Mouse (Mus musculus): Measurements from ENCODE around the gene Slc10a7. TPM values are rescaled to one million over a fixed set of nuclear protein-coding genes. Genes with fewer than 3 reads are reported as not detected.
"Not testable (repeated sequence)": the region's sequence is repeated elsewhere in the genome, so short reads cannot be mapped to it uniquely, and the experiment has no call there.

Slc10a7 gene
- polyA plus RNA-seq, 1 experiment from 2014 or later, result 8.6 TPM

- Histone ChIP-seq H3K27ac (no peak overlapping the region), H3K4me3 (replicated peaks; ENCODE audit: low read depth, low read length) (no peak overlapping the region), H3K9me3 (replicated peaks; ENCODE audit: low read length) (no peaks in the 10 kb centered on the region), H3K36me3 (ENCODE audit: insufficient read depth, low read length) (no peaks in the 10 kb centered on the region), H3K4me2 (ENCODE audit: low read length) (no peak overlapping the region), H3K9ac (ENCODE audit: low read depth, low read length) (no peak overlapping the region), H3K4me1 (replicated peaks; ENCODE audit: insufficient read depth, low read length) (no peaks in the 10 kb centered on the region), H3K27me3 (ENCODE audit: insufficient read depth, low read length) (no peaks in the 10 kb centered on the region)
- WGBS, result 43% methylated on average over 9 of the region's 9 CpGs
- no peak for TF ChIP-seq CTCF (IDR thresholded peaks at IDR 0.05; ENCODE audit: low read depth)
- DNase-seq (ENCODE audit: low spot score) (no peak), ATAC-seq (replicated peaks; ENCODE audit: low FRiP score, low read depth) (no peak)
These were observed 196.8 kb downstream of the Slc10a7 start for GRCm38 (mm10) chr8:78705980-78706379.

DNA sequence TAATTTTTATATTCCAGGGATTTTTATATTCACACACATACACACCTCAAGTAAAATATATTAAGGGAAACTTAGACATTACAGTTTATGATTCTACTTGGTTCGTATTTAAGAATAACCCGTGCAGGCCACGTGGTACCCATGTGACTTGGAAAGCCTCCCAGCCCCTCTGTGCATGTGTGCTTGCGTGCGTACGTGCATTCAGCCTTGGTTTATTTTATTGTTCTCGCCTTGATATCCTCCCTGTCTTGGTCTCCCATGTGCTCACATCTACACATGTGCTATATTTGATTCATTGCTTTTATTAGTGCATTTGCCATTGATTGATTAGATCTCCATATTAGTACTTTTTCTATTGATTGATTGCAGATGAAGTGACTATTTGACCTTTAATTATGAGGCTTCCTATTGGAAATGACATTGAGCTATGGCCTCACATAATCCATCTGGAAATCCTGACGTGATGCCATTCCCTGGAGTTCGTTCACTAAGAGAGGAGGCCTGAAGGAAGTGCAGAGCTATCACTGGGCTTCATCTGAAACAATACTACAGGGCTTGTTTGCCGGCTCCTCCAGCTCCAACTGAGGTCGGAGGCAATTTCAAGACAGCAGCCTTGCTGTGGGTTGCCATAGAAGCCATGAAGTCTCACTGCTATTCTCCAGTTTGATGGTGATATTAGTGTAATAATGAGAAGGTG is 200.9 kb downstream of the Slc10a7 start:
- DNase-seq (ENCODE audit: low spot score), result no peak
- H3K27me3 ChIP-seq (ENCODE audit: insufficient read depth, low read length), result no peaks in the 10 kb centered on the region
- 74% methylated on average over 11 of the region's 11 CpGs for WGBS

DNA sequence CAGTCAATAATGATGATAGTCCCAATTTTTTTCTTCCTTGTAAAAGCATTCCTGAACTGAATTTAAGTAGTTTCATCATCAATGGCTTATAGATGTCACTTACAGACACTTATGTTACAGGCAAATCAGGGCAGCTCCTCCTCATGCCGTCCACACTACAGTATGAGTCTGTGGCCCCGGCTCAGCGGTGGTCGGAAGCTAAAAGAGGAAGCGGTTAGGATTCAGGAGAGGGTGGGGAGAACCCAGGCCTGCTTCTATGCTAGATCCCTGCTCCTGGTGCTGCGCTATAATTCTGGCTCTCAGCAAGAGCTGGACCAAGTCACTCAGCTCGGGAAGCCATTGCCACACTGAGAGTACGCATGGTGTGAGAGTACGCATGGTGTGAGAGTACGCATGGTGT is 201.8 kb downstream of the Slc10a7 start:
- Histone ChIP-seq H3K4me2 (ENCODE audit: low read length) (no peak overlapping the region), H3K4me1 (replicated peaks; ENCODE audit: insufficient read depth, low read length) (no peaks in the 10 kb centered on the region), H3K36me3 (ENCODE audit: insufficient read depth, low read length) (no peaks in the 10 kb centered on the region), H3K4me3 (replicated peaks; ENCODE audit: low read depth, low read length) (no peak overlapping the region), H3K9me3 (replicated peaks; ENCODE audit: low read length) (no peaks in the 10 kb centered on the region), H3K27ac (no peak overlapping the region), H3K9ac (ENCODE audit: low read depth, low read length) (no peak overlapping the region), H3K27me3 (ENCODE audit: insufficient read depth, low read length) (no peaks in the 10 kb centered on the region)
- DNase-seq (ENCODE audit: low spot score), result no peak
- 91% methylated on average over 10 of the region's 10 CpGs for WGBS
- no peak for TF ChIP-seq CTCF (IDR thresholded peaks at IDR 0.05; ENCODE audit: low read depth)
- ATAC-seq (replicated peaks; ENCODE audit: low FRiP score, low read depth), result no peak

More for the DNA sequence above, 200.9 kb downstream of the Slc10a7 start:
- Histone ChIP-seq H3K4me2 (ENCODE audit: low read length) (no peak overlapping the region), H3K36me3 (ENCODE audit: insufficient read depth, low read length) (no peaks in the 10 kb centered on the region), H3K9me3 (replicated peaks; ENCODE audit: low read length) (no peaks in the 10 kb centered on the region), H3K4me3 (replicated peaks; ENCODE audit: low read depth, low read length) (no peak overlapping the region), H3K9ac (ENCODE audit: low read depth, low read length) (no peak overlapping the region), H3K4me1 (replicated peaks; ENCODE audit: insufficient read depth, low read length) (no peaks in the 10 kb centered on the region), H3K27ac (no peak overlapping the region)
- no peak for ATAC-seq (replicated peaks; ENCODE audit: low FRiP score, low read depth)
- TF ChIP-seq CTCF (IDR thresholded peaks at IDR 0.05; ENCODE audit: low read depth), result no peak

GRCm38 (mm10) chr8:78714880-78715279 is 205.7 kb downstream of the Slc10a7 start:
- H3K9me3 ChIP-seq (replicated peaks; ENCODE audit: low read length), result no peaks in the 10 kb centered on the region
- H3K4me1 ChIP-seq (replicated peaks; ENCODE audit: insufficient read depth, low read length), result no peaks in the 10 kb centered on the region
- 73% methylated on average over 4 of the region's 4 CpGs for WGBS
- no peak for DNase-seq (ENCODE audit: low spot score)
- H3K9ac ChIP-seq (ENCODE audit: low read depth, low read length), result no peak overlapping the region
- no peak overlapping the region for H3K4me2 ChIP-seq (ENCODE audit: low read length)
- no peak overlapping the region for H3K27ac ChIP-seq
- no peak for ATAC-seq (replicated peaks; ENCODE audit: low FRiP score, low read depth)
- no peaks in the 10 kb centered on the region for H3K27me3 ChIP-seq (ENCODE audit: insufficient read depth, low read length)
- H3K4me3 ChIP-seq (replicated peaks; ENCODE audit: low read depth, low read length), result no peak overlapping the region
- no peaks in the 10 kb centered on the region for H3K36me3 ChIP-seq (ENCODE audit: insufficient read depth, low read length)
- no peak for TF ChIP-seq CTCF (IDR thresholded peaks at IDR 0.05; ENCODE audit: low read depth)

DNA sequence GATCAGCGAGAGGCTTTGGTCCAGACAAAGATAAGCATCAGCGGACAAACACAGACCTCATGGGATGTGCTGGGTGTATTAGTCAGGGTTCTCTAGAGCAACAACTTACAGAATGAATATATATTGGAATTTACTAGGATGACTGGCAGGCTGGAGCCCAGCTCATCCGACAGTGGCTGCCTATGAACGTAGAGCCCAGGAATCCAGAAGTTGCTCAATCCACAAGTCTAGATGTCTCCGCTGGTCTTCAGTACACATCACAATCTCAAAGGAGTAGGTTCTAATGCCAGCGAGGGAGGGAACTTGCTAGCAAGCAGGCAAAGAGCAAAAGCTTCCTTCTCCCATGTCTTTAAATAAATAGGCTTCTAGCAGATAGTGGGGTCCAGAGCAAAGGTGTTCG is 207.4 kb downstream of the Slc10a7 start:
- WGBS, result 90% methylated on average over 7 of the region's 7 CpGs
- ATAC-seq (replicated peaks; ENCODE audit: low FRiP score, low read depth), result no peak

GRCm38 (mm10) chr8:78717191-78717590 is 208.0 kb downstream of the Slc10a7 start:
- not testable (repeated sequence) for H3K4me1 ChIP-seq (replicated peaks; ENCODE audit: insufficient read depth, low read length); DNase-seq (ENCODE audit: low spot score); H3K27ac ChIP-seq; H3K36me3 ChIP-seq (ENCODE audit: insufficient read depth, low read length); H3K4me2 ChIP-seq (ENCODE audit: low read length); H3K4me3 ChIP-seq (replicated peaks; ENCODE audit: low read depth, low read length); H3K9ac ChIP-seq (ENCODE audit: low read depth, low read length); H3K27me3 ChIP-seq (ENCODE audit: insufficient read depth, low read length); ATAC-seq (replicated peaks; ENCODE audit: low FRiP score, low read depth); H3K9me3 ChIP-seq (replicated peaks; ENCODE audit: low read length)
- 90% methylated on average over 10 of the region's 10 CpGs for WGBS

More for the DNA sequence above, 207.4 kb downstream of the Slc10a7 start:
- no peaks in the 10 kb centered on the region for H3K27me3 ChIP-seq (ENCODE audit: insufficient read depth, low read length)
- no peaks in the 10 kb centered on the region for H3K4me1 ChIP-seq (replicated peaks; ENCODE audit: insufficient read depth, low read length)
- H3K36me3 ChIP-seq (ENCODE audit: insufficient read depth, low read length), result no peaks in the 10 kb centered on the region
- H3K27ac ChIP-seq, result no peak overlapping the region
- no peaks in the 10 kb centered on the region for H3K9me3 ChIP-seq (replicated peaks; ENCODE audit: low read length)
- no peak overlapping the region for H3K9ac ChIP-seq (ENCODE audit: low read depth, low read length)
- no peak for TF ChIP-seq CTCF (IDR thresholded peaks at IDR 0.05; ENCODE audit: low read depth)
- no peak for DNase-seq (ENCODE audit: low spot score)
- no peak overlapping the region for H3K4me3 ChIP-seq (replicated peaks; ENCODE audit: low read depth, low read length)
- no peak overlapping the region for H3K4me2 ChIP-seq (ENCODE audit: low read length)
